Mouse (Mus musculus) forebrain, embryonic 12.5 days (tissue): ENCODE measurements at regions not wholly inside any gene's neighbourhood (a gene's known extent, or its start where the extent isn't known, plus 50 kb on each side); places are given as distances from the start of the nearest gene placed in this dataset.
"Not testable (repeated sequence)": the region's sequence is repeated elsewhere in the genome, so short reads cannot be mapped to it uniquely, and the experiment has no call there.

ENCODE experiments used
- ATAC-seq: fragments of 200-750 bp; cut with Nextera tagmentation; 2 replicates; pipeline ENCODE4 v1.8.0; 2017; ENCODE audit warnings: moderate TSS enrichment; ENCODE audit not compliant: low FRiP score
- H3K27ac ChIP-seq: fragments of 300-500 bp; sonication (generic); 2 replicates; pipeline ENCODE4 v1.5.1; 2016; ENCODE audit warnings: mild to moderate bottlenecking
- H3K27me3 ChIP-seq: fragments of 300-500 bp; sonication (generic); 2 replicates; pipeline ENCODE4 v1.6.1; 2016; ENCODE audit warnings: mild to moderate bottlenecking
- H3K36me3 ChIP-seq: fragments of 300-500 bp; sonication (generic); replicated peaks from 2 replicates; pipeline ENCODE4 v1.6.1; 2016; ENCODE audit warnings: mild to moderate bottlenecking
- H3K4me1 ChIP-seq: fragments of 300-500 bp; sonication (generic); 2 replicates; pipeline ENCODE4 v1.6.1; 2016
- H3K4me2 ChIP-seq: fragments of 300-500 bp; sonication (generic); 2 replicates; pipeline ENCODE4 v1.6.1; 2016; ENCODE audit warnings: mild to moderate bottlenecking, moderate library complexity
- H3K4me3 ChIP-seq: fragments of 300-500 bp; sonication (generic); replicated peaks from 2 replicates; pipeline ENCODE4 v1.5.1; 2016; ENCODE audit warnings: mild to moderate bottlenecking
- H3K9ac ChIP-seq: fragments of 300-500 bp; sonication (generic); 2 replicates; pipeline ENCODE4 v1.6.1; 2016; ENCODE audit warnings: mild to moderate bottlenecking
- H3K9me3 ChIP-seq: fragments of 300-500 bp; sonication (generic); 2 replicates; pipeline ENCODE4 v1.6.1; 2016
- WGBS: fragments of 180-500 bp; shearing (Covaris S2); methylation state at CpG from one replicate; pipeline ENCODE4 v1.1.7; 2016; 5-methylcytosine and 5-hydroxymethylcytosine counted together

DNA sequence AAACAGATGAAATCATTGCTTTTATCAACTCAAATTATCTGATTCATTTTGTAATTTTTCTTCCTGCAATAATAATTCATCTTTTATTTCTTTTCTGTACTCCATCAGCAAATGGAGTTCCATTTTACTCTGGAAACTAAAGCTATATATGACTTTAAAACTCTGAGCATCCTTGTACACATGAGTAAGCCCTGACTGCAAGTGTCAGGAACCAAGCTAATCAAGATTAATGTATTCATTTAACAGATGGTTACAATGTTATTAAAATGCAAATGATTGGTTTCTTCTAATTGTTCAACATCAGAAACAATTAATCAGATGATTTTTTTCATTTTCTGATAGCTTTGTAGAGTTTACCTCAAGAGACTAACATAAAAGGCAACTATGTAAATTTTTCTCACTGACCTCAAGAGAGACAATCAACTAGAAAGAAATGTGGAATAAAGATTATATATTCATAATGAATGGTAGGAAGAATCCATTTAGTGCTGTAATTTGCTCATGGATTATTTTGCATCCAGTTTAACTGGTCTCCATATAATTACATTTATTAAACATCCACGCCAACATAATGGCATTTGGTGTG, 1064.5 kb downstream of the Basp1 start:
- Histone ChIP-seq H3K9me3 (no peaks in the 10 kb centered on the region), H3K4me2 (no peak overlapping the region), H3K4me1 (no peaks in the 10 kb centered on the region), H3K27ac (no peak overlapping the region), H3K27me3 (no peaks in the 10 kb centered on the region), H3K4me3 (no peak overlapping the region), H3K9ac (no peak overlapping the region), H3K36me3 (no peaks in the 10 kb centered on the region)
- WGBS = 78% methylated on average over 1 of the region's 1 CpGs
- ATAC-seq = no peak

- not testable (repeated sequence) for H3K36me3 ChIP-seq, H3K9ac ChIP-seq, ATAC-seq, H3K4me1 ChIP-seq, H3K9me3 ChIP-seq, H3K27me3 ChIP-seq, H3K4me3 ChIP-seq, H3K27ac ChIP-seq, H3K4me2 ChIP-seq
- 84% methylated on average over 1 of the region's 1 CpGs for WGBS
Measured at GRCm38 (mm10) chr15:24335876-24336275, 1077.7 kb downstream of the Basp1 start.

DNA sequence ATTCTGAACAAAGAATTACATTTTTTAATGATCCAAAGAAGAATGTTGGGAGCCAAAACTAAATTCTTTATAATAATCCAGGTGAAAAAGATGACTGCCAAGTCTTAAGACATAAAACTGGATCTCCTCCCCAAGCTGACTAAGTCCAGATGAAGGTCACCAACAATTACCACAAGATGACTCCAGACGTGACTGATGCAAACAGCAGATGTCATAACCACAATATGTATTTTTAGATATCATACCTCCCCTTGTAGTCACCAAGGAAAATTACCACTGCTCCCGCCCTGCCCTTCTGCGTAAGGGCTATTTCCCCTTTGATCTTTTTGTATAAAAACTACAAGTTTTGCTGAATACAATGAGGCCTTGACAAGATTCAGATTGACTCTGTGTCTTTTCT, 1110.4 kb downstream of the Basp1 start:
- not testable (repeated sequence) for H3K36me3 ChIP-seq, H3K27ac ChIP-seq, H3K4me3 ChIP-seq, H3K4me2 ChIP-seq, H3K9me3 ChIP-seq, H3K4me1 ChIP-seq, H3K27me3 ChIP-seq, ATAC-seq, H3K9ac ChIP-seq
- 83% methylated on average over 3 of the region's 3 CpGs for WGBS

DNA sequence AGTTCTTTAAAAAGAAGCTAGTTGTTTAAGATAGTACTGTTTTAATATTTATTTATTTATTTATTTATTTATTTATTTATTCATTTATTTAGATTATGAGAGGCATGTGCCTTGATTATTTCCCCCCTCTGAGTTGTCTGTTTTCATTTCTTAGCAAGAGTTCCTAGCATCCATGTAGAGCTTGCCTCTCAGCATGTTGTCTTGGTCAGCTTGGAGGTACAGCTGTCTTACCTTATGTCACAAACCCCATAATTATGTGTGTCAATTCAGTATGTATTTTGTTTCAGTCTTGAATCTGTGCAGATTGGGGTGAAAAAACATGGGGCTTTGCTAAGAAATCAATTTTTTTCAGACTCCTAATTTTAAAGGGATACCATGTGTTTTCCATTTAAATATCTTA, 1116.3 kb downstream of the Basp1 start:
- no peaks in the 10 kb centered on the region for H3K27me3 ChIP-seq
- H3K27ac ChIP-seq = no peak overlapping the region
- H3K36me3 ChIP-seq = no peaks in the 10 kb centered on the region
- H3K9me3 ChIP-seq = no peaks in the 10 kb centered on the region
- H3K9ac ChIP-seq = no peak overlapping the region
- ATAC-seq = no peak
- no peak overlapping the region for H3K4me3 ChIP-seq
- no peaks in the 10 kb centered on the region for H3K4me1 ChIP-seq
- H3K4me2 ChIP-seq = no peak overlapping the region

- no peaks in the 10 kb centered on the region for H3K27me3 ChIP-seq
- no peak overlapping the region for H3K9ac ChIP-seq
- H3K4me3 ChIP-seq = no peak overlapping the region
- no peaks in the 10 kb centered on the region for H3K36me3 ChIP-seq
- H3K4me1 ChIP-seq = no peaks in the 10 kb centered on the region
- no peak overlapping the region for H3K27ac ChIP-seq
- ATAC-seq = no peak
- no peaks in the 10 kb centered on the region for H3K9me3 ChIP-seq
- no peak overlapping the region for H3K4me2 ChIP-seq
- WGBS = 87% methylated on average over 7 of the region's 7 CpGs
Measured at GRCm38 (mm10) chr15:24296798-24297197, 1116.8 kb downstream of the Basp1 start.

- no peak for ATAC-seq
- no peak overlapping the region for H3K27ac ChIP-seq
- 87% methylated on average over 5 of the region's 5 CpGs for WGBS
- H3K9me3 ChIP-seq = no peaks in the 10 kb centered on the region
- H3K9ac ChIP-seq = no peak overlapping the region
- no peaks in the 10 kb centered on the region for H3K4me1 ChIP-seq
- H3K4me3 ChIP-seq = no peak overlapping the region
- H3K4me2 ChIP-seq = no peak overlapping the region
- no peaks in the 10 kb centered on the region for H3K36me3 ChIP-seq
- no peaks in the 10 kb centered on the region for H3K27me3 ChIP-seq
Measured at GRCm38 (mm10) chr15:24275100-24275499, 1138.5 kb downstream of the Basp1 start.

GRCm38 (mm10) chr15:24267360-24267759, 1146.2 kb downstream of the Basp1 start:
- Histone ChIP-seq H3K27me3 (no peaks in the 10 kb centered on the region), H3K36me3 (no peaks in the 10 kb centered on the region), H3K9ac (no peak overlapping the region), H3K4me1 (no peaks in the 10 kb centered on the region), H3K27ac (no peak overlapping the region), H3K9me3 (no peaks in the 10 kb centered on the region), H3K4me2 (no peak overlapping the region), H3K4me3 (no peak overlapping the region)
- ATAC-seq = no peak
